Mouse (Mus musculus): ENCODE data around the gene Iqca.

Gene Iqca

GRCm38 (mm10) chr1:90132402-90132801 lies 20.8 kb downstream of the Iqca start:
- no peak for DNase-seq (ENCODE audit: low spot score)

GRCm38 (mm10) chr1:90131982-90132381 lies 21.2 kb downstream of the Iqca start:
- no peak for DNase-seq (ENCODE audit: low spot score)

DNA sequence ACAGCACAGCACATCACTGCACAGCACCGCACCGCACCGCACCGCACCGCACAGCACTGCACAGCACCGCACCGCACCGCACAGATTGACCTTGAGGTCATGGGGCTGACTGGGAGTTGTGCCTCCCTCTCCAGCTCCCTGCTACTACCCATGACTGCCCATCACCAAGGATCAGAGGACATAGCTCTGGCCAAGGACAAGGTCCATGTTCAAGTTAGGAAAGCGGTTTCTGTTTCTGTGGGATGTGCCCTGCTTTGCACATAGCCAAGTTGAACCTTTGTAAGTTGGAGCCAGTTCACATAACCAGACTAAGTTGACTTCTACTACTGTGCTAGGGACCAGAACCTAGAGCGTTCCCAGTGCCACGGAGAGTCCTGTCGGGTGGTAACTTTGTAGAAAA lies 28.6 kb downstream of the Iqca start:
- no peak for DNase-seq (ENCODE audit: low spot score)

GRCm38 (mm10) chr1:90120706-90121105 lies 32.5 kb downstream of the Iqca start:
- no peak for DNase-seq (ENCODE audit: low spot score)

DNA sequence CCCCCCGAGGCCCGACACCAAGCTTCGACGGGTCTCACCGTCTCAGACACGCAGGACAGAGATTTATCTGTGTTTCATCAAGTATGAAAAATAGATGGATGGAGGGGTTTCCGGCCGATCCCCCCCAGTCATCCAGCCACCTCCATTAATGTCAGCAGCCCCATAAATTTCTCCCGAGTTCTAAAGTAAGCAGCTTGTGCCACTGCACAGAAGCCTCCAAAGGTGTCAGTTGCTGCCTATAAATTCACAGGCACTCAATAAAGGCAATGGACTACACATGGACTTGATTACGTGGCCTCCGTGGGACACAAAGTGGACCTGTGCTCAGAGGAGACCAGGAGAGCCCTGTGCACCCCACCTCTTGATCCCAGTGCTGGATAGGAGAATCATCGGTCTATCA lies 34.0 kb downstream of the Iqca start:
- DNase-seq (ENCODE audit: low spot score): no peak

GRCm38 (mm10) chr1:90117207-90117606 lies 36.0 kb downstream of the Iqca start:
- no peak for DNase-seq (ENCODE audit: low spot score)

GRCm38 (mm10) chr1:90114586-90114985 lies 38.6 kb downstream of the Iqca start:
- no peak for DNase-seq (ENCODE audit: low spot score)

GRCm38 (mm10) chr1:90113655-90114244 lies 39.5 kb downstream of the Iqca start:
- DNase-seq (ENCODE audit: low spot score): no peak

DNA sequence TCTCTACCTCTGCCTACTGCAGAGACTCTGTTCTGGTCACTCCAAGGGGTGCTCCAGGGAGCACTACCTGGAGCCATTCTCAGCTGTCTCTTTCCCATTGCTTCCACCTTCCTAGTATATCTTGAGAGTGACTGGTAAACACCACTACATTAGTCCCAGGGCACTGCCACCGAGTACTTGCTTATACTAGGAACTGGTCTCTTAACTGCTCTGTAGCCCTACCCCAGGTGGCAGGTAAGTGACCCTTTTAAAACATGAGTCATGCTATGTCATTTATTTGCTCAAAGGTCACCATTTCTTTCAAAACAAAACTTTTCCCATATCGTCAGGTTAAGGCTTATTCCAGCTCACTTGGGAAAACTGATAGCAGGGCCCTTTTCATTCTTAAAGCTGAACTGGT lies 40.5 kb downstream of the Iqca start:
- DNase-seq (ENCODE audit: low spot score): no peak

DNA sequence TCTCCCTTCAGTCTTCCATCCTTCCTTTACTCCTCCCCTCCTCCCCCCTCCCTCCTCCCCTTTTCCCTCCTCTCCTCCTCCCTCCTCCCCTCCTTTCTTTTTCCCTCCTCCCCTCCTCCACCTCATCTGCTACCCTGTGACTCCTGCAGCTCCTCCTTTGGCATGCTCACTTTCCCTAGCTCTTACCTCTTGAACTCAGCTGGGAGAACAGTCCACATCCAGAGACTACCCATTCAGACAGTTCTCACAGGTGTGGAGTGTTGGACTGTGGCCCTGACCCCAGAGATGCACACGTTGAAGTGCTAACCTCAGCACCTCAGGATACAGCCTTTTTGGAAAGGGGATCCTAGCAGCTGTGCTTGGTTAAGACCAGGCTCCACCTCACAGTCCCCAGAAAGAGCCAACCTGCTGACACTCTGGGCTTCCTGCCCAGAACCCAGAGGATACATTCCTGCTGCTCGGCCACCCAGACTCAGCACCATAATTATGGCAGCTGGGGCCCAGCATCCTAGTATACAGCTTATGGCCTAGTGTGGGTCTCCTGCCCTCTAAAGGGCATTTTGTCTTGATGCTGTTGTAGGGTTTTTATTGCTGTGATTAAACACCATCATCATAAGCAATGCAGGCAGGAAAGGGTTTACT lies 41.9 kb downstream of the Iqca start:
- DNase-seq (ENCODE audit: low spot score): no peak

- no peak for DNase-seq (ENCODE audit: low spot score)
These were observed 49.2 kb downstream of the Iqca start for GRCm38 (mm10) chr1:90103896-90104487.

GRCm38 (mm10) chr1:90100360-90101232 lies 52.6 kb downstream of the Iqca start:
- DNase-seq (ENCODE audit: low spot score): no peak

DNA sequence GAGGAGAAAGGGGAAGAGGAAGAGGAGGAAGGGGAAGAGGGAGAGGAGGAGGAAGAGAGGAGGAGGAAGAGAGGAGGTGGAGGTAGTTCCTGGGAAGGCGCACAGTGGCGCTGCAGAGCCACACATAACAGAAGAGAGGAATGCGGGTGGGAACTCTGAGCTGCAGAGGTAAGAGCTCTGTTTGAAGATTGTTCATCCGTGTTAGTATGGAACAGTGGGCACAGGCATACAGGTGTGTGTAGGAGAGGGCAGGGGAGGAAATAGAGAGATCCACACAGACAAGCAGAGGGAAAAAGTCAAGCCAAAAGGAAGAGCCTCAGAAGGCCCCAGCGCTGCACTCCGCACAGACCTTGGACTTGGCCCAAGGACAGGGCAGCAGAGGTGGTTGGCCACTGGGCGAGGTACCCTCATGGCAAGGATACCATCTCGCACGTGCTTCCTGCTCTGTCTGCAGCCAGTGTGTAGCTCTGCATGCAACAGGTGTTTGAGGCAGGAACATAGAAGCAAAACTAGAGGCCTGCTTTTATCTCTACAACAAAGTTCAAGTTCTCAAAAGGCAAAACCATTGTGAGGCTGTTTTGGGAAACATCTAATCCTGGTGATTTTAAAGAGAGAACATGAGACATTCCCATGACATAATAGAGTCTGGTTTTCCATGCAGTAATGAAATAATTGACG lies 60.2 kb downstream of the Iqca start:
- no peak for DNase-seq (ENCODE audit: low spot score)

DNA sequence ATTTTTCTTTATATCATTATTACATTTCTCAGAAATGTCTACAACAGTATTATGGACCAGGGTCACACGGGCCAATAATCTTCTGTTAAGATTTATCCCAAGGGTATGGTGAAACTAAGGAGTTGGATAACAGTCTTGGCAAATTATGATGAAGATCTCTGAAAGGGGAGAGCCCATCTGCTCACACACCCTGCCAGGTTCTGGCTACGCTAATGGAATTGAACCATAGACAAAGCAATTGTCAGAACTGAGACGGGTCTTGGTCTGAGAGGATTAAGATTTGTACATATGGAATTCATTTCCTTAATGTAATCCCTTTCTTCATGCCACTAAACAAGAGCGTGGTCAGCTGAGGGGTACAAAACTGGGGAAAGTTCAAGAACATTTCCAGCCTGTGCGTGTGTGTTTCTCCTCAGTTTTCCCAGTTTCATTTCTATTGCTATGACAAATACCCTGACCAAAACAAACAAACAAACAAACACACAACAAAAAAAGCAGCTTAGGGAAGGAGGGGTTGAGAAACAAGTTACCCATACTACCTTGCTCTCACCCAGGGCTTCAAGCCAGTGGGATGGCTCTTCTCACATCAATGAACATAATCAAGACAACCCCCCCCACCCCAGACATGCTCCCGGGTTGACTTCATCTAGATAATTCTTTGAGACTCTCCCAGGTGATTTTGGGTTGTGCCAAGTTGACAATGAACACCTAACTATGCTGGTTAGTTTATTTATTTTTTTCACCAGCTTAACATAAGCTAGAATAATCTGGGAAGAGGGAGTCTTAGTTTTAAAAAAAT lies 64.8 kb downstream of the Iqca start:
- DNase-seq (ENCODE audit: low spot score): no peak

GRCm38 (mm10) chr1:90086461-90086860 lies 66.7 kb downstream of the Iqca start:
- DNase-seq (ENCODE audit: low spot score): no peak

- DNase-seq (ENCODE audit: low spot score): no peak
These were observed 67.6 kb downstream of the Iqca start for GRCm38 (mm10) chr1:90085526-90086157.

DNA sequence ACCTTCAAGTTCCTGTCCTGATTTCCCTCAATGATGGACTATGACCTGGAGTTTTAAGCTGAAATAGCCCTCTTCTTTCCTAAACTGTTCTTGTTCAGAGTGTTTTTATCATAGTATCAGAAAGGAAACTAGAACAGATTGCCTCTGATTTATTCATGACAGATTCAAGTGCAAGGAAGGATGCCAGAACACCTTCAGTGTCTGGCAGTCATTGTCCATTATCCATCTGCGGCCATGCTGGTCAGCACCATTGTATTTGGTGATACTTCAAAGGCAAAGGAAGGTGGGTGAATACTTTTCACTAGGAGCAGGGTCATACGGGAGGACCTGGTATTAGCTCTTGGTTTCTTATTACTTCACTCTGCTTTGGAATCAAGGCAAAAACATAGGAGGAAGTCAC lies 76.9 kb downstream of the Iqca start:
- no peak for DNase-seq (ENCODE audit: low spot score)

- DNase-seq (ENCODE audit: low spot score): no peak
These were observed 78.4 kb downstream of the Iqca start for GRCm38 (mm10) chr1:90074779-90075178.

GRCm38 (mm10) chr1:90071812-90072580 lies 81.2 kb downstream of the Iqca start:
- DNase-seq (ENCODE audit: low spot score): no peak

DNA sequence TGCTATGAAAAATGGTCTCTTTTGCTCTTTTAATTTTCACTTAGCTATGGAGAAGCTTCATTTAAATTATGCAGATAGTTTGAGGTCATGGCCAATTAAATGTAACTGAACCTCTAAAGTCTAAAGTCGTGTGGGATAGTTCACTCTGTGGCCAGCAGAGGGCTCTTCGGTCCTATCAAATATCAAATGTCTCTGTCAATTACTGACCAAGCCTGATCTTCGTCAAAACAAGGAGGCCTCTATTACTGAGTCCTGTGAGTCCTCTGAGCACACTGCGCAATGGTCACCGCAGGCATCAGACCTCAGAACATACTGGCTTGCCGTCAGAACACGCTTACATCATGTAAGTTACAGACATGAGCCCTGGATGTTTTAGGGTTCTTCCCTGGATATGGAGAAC lies 92.6 kb downstream of the Iqca start:
- no peak for DNase-seq (ENCODE audit: low spot score)
